ENCODE assay signal across 16 mouse cellular contexts in genomic region chr12:75515301-75515906, GRCm38 (mm10).
DNase-seq lines count a peak whose midpoint lies in the region; ATAC-seq lines count a peak whose summit lies in the region.
"Had no signal": no experiment of that assay in that cellular context is flagged by ENCODE, and none has a peak within 500 bp of the region (broad histone marks: within the 10 kb centered on the region; RNA-seq: fewer than 3 reads in every experiment).

No protein-coding gene starts in this region.

- no peak for ATAC-seq in liver, embryonic 12.5 days
- peak; percentile 30 for ATAC-seq in megakaryocyte progenitor cell, adult 5-6 weeks (replicated peaks; ENCODE audit: poor library complexity)
- ATAC-seq: forebrain, embryonic 13.5 days had no signal

- 0 out of 2 replicates have a peak, but pooled peaks cover 5% of the 10 kb centered on the region for H3K36me3 ChIP-seq in heart, embryonic 10.5 days
- peaks cover 20% of the 10 kb centered on the region for H3K36me3 ChIP-seq in liver, embryonic 12.5 days
- H3K36me3 ChIP-seq: hindbrain, embryonic 15.5 days had no signal

- H3K4me3 ChIP-seq in heart, embryonic 10.5 days: no peak overlapping the region
- peak overlapping the region; percentile 9; the same call in 1 of the 2 replicates for H3K4me3 ChIP-seq in liver, embryonic 12.5 days
- H3K4me3 ChIP-seq: forebrain, embryonic 13.5 days; hindbrain, embryonic 15.5 days; midbrain, embryonic 12.5 days; neural tube, embryonic 12.5 days had no signal

- no peak overlapping the region for H3K9ac ChIP-seq in liver, embryonic 12.5 days
- H3K9ac ChIP-seq: forebrain, embryonic 13.5 days; hindbrain, embryonic 15.5 days; midbrain, embryonic 12.5 days; neural tube, embryonic 12.5 days had no signal

- peak overlapping the region; percentile 47 for H3K4me2 ChIP-seq in liver, embryonic 12.5 days
- H3K4me2 ChIP-seq: forebrain, embryonic 13.5 days; hindbrain, embryonic 15.5 days; midbrain, embryonic 12.5 days; neural tube, embryonic 12.5 days had no signal

- H3K27me3 ChIP-seq in heart, embryonic 10.5 days (ENCODE audit: insufficient read depth, poor library complexity, severe bottlenecking): no peaks in the 10 kb centered on the region
- no peaks in the 10 kb centered on the region for H3K27me3 ChIP-seq in liver, embryonic 12.5 days (replicated peaks)
- H3K27me3 ChIP-seq: forebrain, embryonic 13.5 days; hindbrain, embryonic 15.5 days; midbrain, embryonic 12.5 days; neural tube, embryonic 12.5 days had no signal

- H3K27ac ChIP-seq in heart, embryonic 10.5 days: peak overlapping the region; percentile 10; the same call in 1 of the 2 replicates
- H3K27ac ChIP-seq in liver, embryonic 12.5 days: no peak overlapping the region
- H3K27ac ChIP-seq: forebrain, embryonic 13.5 days; hindbrain, embryonic 15.5 days; midbrain, embryonic 12.5 days; neural tube, embryonic 12.5 days had no signal

- intact Hi-C loops in left cerebral cortex, postnatal 4 days (cut with DNase I): loop anchor here (10.0 kb wide), 1 partner anchor 69 kb away; no protein-coding TSS in a partner anchor

- WGBS in heart, embryonic 10.5 days: 57% methylated on average over 10 of the region's 10 CpGs
- WGBS in liver, embryonic 12.5 days (ENCODE audit: insufficient replicate concordance): 69% methylated on average over 10 of the region's 10 CpGs

- H3K9me3 ChIP-seq in heart, embryonic 10.5 days: no peaks in the 10 kb centered on the region
- H3K9me3 ChIP-seq in liver, embryonic 12.5 days (replicated peaks): no peaks in the 10 kb centered on the region
- H3K9me3 ChIP-seq: forebrain, embryonic 13.5 days; hindbrain, embryonic 15.5 days; midbrain, embryonic 12.5 days; neural tube, embryonic 12.5 days had no signal

- no peak for DNase-seq in heart, embryonic 10.5 days (ENCODE audit: low spot score)
- DNase-seq in heart, postnatal 4 days: no peak
- no peak for DNase-seq in liver
- DNase-seq in embryo, embryonic 11.5 days (ENCODE audit: low read depth, low spot score): peak; percentile 7
- no peak for DNase-seq in left cerebral cortex, postnatal 4 days
- DNase-seq in layer of hippocampus, postnatal 36 days: no peak
- DNase-seq: adrenal gland, postnatal 10 days; kidney, adult 18-20 months; kidney, postnatal 4 days; retina, postnatal 1 day had no signal

- peaks cover 37% of the 10 kb centered on the region for H3K4me1 ChIP-seq in heart, embryonic 10.5 days
- H3K4me1 ChIP-seq in liver, embryonic 12.5 days: peaks cover 39% of the 10 kb centered on the region
- H3K4me1 ChIP-seq: neural tube, embryonic 12.5 days had no signal
